Mouse (Mus musculus): ENCODE results near the gene Fam50a.

Fam50a gene

DNA sequence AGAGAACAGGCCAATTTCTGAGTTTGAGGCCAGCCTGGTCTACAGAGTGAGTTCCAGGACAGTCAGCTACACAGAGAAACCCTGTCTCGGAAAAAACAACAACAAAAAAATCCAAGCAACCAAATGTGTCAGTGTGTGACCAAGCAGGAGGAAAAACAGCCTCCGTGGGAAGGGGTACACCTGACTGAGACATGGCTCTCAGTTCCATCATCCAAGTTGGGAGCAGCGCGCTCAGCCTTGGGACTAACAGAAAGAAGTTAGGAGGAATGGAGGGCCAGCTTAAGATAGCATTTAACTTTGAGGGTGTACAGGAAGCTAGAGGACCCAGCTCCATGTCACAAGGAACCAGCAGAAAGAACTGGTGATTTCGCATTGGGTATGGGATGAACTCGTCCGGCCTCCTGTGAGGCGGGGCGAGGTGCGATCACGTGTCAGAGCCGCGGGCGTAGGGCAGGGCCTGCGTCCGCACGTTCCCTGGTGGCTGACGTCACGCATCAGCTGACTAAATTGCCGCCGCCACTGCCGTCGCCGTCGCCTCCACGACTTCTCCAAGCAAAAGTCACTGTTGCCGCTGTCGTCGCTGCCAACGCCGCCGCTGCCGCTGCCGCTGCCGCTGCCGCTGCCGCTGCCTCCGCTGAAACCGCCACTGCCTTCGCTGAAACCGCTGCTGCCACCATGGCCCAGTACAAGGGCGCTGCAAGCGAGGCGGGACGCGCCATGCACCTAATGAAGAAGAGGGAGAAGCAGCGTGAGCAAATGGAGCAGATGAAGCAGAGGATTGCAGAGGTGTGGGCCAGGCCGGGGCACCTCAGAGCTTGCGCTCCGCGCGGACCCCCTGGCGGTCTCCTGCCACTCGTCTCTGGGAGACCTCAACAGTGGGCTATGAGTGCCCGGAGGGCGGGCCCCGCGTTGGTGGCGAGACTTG, at the start of gene Fam50a:
TSS of gene Fam50a (plus strand) at position 494 of the 925 bp plus-strand sequence.
- peak; percentile 81 for DNase-seq (ENCODE audit: low spot score)

GRCm38 (mm10) chrX:74269736-74270061, 43.1 kb upstream of the Fam50a start:
- DNase-seq (ENCODE audit: low spot score): no peak

GRCm38 (mm10) chrX:74270062-74270901, 42.6 kb upstream of the Fam50a start, which contains the start of gene Rpl10:
TSS of gene Rpl10 (plus strand) at chrX:74270812.
- DNase-seq (ENCODE audit: low spot score): peak; percentile 92

- peak; percentile 25 for DNase-seq (ENCODE audit: low spot score)
These were observed 41.8 kb upstream of the Fam50a start for GRCm38 (mm10) chrX:74270902-74271551.

DNA sequence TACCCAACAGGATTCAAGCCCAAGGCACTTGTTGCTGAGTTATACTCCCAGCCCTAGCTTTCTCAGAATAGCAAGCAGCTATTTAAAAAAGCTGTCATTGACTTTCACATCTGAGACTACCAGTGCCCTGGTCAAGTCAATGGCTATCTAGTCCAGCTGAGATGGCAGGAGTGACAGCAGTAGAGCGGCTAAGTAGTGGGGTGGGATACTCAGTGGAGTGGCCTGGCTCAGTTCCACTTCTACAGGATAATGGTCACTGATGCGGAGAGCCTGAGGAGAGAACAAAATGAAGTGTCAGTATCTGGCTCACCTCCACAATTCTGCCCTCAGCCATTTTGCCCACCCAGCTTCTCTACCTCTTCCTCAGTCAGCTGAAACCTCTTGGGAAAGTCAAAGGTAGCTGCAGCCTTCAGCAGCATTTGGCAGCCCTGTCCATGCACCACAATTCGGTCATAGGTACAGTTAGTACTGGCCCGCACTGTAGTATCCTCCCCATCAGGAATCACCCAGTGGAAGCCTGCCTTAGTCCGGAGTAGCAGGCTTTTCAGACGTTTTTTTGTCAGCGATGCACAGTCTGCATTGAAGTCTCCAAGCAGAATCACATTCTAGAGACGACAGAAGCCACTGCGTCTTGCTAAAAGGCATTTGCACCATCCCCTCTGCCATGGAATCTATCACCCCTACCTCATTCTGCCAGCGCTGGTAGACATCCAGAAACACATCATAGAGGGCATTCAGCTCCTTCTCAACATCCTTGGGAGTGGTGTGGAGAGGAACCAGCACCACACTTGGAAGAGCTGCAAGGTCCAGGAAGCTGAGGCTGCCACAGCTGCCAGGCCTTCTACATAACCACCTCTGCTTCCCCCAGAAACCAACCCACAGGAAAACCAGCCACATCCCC, 39.2 kb upstream of the Fam50a start:
- peak; percentile 9 for DNase-seq (ENCODE audit: low spot score)

- DNase-seq (ENCODE audit: low spot score): no peak
These were observed 34.9 kb upstream of the Fam50a start for GRCm38 (mm10) chrX:74277916-74278315.

DNA sequence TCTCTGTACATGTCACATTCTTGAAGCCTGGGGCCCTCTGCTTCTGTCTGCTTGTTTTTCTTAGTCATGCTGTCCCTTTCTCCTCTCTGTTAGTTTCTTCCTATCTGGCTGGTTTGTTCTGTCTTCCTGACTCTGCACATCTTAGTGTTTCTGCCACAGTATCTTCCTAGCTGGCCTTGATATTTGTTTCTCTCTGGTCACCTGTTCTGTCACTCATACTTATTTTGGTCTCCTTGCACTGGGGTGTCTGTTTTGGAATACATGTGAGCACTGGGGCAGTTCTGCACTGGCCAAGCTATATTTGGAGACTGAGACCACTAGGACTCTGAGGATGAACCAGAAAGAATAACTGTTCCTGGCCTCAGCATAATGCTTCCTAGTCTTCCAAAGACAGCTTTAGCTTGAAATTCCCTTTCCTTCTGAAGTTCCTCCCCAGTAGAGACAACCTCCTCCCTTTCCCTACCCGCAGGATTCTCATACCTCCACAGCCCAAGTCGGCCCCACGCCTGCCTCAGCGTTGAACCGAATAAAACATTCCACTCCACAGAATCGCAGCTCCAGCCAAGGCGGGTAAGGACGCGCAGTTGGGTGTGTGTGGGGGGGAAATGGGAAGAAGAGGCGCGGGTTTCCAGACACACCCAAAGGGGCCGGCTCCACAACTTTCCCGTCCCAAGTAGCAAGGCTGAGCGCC, 31.6 kb upstream of the Fam50a start:
- DNase-seq (ENCODE audit: low spot score): no peak

DNA sequence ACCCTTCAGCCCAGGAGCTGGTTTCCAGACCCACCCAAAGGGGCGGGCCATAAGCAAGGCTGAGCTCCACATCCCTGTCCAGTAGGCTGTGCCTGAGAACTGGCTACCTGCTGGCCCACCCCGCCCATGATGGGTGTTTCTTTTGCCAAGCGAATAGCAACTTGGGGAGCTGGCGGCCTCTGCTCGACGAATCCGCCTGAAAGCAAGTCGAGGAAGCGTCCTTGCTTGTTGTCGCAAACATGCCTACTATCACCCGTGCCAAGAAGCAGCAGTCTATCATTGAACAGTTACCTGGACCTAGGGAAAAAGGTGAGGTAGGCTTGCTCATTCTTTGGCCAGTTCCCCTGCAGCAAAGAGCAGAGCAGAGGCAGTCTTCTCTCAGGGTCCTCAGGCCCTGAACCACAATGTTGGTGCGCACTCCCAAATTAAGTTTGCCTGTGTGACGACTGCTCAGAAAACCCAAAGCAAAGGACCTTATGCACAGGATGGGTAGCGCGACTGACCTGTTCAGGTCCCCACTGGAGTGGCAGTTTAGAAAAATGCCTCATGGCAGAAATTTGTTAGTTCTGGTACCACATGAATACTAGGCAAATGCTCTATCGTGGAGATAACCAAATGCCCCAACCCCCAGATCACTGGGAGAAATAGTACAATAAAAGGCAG, 31.0 kb upstream of the Fam50a start, which contains the start of the genes Taz and Dnase1l1:
TSS of gene Taz (plus strand) at position 181 of the 663 bp plus-strand sequence.
TSS of gene Dnase1l1 (minus strand) at position 606 of the 663 bp plus-strand sequence.
- peak; percentile 81 for DNase-seq (ENCODE audit: low spot score)

GRCm38 (mm10) chrX:74282395-74283091, 30.3 kb upstream of the Fam50a start:
- peak; percentile 84 for DNase-seq (ENCODE audit: low spot score)

DNA sequence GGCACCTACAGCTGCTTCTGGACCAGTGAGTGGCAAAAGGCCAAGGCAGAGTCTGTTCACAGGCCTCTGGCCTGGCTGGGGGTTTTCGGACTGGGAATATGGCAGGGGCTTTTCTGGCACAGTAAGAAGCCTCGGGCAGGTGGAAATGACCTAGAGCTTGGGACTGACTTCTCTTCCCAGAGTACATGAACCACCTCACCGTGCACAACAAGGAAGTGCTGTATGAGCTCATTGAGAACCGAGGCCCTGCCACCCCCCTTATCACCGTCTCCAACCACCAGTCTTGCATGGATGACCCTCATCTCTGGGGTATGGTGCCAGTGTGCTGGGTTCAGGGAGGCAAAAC, 29.8 kb upstream of the Fam50a start:
- no peak for DNase-seq (ENCODE audit: low spot score)

DNA sequence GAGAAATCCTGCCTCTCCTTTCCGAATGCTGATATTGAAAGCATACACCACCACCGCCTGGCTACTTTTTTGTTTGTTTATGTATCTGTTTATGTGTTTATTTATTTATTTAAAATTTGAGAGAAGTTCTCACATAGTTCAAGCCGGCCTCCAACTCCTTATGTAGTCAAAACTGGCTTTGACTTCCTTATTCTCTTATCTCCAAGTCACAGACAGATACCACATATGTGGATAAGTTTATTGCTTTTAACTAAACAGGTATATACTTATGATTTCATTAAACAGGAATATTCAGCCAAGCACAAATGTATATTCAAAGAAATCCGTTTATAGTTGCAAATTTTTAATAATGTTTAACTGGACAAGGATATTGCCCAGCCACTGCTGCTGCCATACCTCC, 19.4 kb upstream of the Fam50a start:
- DNase-seq (ENCODE audit: low spot score): no peak

DNA sequence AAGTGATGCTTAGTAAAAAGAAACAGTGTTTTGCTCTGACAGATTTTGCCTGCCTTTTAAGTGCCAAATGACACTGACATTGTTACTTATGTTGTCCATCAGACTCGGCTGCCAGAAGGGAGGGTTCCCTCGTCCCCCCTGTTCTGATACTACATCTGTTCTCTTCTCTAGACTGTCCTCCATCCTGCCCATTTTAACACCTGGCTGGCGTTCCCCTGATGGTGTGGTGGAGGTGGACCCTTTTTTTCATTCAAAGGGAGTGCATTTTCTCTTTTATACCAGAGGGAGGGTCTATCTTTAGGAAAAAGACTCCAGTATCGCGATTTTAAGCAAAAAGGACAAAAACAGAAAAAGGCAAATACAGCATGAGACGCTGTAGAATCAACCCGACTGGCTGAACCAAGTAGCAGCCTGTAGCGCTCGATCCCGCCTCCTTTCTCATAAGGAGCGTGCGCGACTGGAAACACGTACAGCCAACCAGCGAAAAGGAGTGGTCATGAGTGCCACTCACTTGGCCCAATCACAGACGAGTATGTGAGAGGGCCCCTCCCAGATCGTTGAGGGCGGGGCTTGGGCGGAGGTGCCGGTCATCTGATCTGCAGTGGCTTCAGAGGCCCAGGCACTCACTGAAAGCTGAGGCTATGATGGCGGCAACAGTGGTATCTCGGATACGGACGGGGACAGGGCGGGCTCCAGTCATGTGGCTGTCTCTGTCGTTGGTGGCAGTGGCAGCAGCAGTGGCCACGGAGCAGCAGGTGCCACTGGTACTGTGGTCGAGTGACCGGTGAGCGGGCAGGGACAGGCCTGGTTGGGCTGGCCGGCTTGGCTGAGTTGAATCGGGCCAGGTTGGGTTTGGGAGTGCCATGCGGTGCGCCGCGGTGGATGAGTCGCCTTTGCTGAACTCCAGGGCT, 16.0 kb upstream of the Fam50a start, which contains the start of gene Atp6ap1:
TSS of gene Atp6ap1 (plus strand) at position 560 of the 911 bp plus-strand sequence.
- peak; percentile 93 for DNase-seq (ENCODE audit: low spot score)

DNA sequence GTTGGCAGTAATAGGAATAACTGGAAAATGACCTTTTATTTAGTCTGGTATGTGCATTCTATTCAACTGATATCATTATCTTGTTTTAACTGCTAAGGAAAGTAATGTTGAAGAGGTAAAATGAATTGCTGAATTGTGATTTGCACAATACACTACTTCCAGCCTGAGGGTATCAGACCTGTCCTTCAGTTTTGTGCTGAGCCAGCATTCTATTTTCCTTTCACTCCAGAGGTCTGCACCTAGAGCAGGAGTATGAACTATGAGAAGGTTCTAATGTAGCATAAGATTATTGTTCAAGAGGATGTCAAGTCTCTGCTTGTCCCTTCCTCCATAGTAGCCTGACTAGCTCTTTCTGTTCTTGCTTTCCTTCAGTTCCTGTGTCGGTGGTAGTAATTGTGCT, 14.5 kb upstream of the Fam50a start:
- no peak for DNase-seq (ENCODE audit: low spot score)

DNA sequence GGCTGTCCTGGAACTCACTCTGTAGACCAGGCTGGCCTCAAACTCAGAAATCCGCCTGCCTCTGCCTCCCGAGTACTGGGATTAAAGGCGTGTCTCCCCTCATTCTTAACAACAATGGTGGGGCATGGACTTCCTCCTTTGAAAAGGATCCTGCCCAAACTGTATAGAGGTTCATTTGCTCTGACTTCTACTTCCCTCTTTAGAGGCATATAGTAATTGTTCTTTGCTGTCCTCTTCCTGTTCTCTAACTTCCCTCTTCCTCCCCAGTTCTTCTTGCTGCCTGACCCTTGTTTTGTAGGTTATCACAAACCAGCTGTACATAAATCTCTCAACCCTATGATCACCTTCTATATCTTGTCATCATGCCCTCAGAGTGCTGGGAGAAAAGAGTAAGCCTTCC, 13.1 kb upstream of the Fam50a start:
- DNase-seq (ENCODE audit: low spot score): no peak

DNA sequence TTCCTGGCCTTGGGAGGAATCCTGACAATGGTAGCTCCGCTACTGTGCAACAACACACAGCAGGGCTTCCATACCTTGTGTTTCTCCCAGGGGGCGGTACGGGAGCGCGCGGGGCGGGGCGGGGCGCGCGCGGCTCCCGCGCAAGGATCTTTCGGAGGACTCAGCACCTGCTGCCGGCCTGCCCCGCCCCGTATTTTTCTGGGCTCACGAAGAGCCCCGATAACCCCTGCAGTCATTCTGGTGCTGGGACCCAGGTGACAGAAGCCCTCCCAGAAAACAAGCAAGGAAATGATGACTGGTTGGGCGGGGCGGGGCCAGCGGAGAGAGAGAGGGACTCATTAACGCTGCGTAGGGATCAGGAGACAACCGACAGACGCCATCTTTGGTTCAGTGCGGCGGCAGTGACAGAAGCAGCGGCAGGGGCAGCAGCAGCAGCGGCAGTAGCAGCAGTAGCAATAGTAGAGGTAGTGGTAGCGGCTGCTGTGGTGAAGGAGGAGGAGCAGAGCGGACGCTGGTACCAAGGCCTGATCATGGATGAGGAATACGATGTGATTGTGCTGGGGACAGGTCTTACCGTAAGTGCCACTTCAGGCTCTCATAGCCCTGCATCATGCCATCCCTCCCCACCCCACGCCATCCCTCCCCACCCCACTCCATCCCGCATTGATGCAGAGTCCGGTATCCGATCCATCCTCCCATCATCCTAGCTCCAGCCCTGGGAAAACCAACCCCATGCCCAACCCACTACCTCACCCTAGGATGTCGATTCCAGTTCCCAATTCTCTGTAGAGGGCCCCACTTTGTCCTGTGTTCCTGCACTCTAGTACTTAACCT, 7.7 kb upstream of the Fam50a start, which contains the start of gene Gdi1:
TSS of gene Gdi1 (plus strand) at position 132 of the 834 bp plus-strand sequence.
- DNase-seq (ENCODE audit: low spot score): peak; percentile 83

DNA sequence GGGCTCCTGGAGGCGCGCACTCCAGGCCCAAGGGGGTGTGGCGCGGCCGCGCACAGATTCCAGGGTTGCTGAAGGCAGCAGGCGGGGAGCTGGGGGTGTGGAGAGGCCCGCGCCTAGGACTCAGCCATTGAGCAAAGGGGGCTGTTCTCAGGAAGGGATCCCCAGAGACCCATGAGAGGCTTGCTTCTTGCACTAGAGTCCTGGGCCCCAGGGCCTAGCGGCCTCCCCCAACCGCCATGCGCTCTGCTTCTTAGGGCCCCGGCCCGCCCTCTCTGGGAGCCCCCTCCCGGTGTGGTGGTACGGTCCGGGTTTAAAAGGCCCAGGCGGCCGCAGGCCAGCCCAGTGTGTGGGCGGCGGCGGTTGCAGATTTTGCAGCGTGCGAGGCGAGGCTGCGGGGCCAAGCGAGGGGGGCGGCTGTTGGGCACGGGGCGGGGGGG, 15.9 kb downstream of the Fam50a start, which contains the start of gene Plxna3:
TSS of gene Plxna3 (plus strand) at position 342 of the 437 bp plus-strand sequence.
- DNase-seq (ENCODE audit: low spot score): peak; percentile 79

DNA sequence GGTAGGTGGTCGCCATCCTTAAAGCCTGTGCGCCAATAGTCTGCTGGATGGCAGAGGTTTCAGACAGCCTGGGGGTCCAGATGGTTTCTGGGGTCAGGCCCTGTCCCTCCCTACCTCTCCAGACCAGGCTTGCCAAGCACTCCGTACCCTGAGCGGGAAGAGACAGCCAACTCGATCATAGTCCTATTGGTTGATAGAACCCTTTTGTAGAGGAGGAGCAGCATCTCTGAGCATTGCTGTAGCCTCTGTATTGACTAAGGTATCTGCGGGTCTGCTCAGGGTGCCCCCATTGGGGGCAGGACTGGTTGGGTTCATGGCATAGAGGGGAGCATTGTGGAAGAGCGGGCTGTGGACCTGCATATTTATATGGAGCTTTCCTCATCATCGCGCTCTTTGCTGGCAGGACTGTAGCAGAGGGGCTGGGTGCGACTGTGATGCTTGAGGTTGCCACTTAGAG, 16.4 kb downstream of the Fam50a start:
- DNase-seq (ENCODE audit: low spot score): no peak
